Mouse (Mus musculus) layer of hippocampus, adult 2 months (tissue): ENCODE data around the gene Rgs17. TPM values are rescaled to one million over a fixed set of nuclear protein-coding genes. Genes with fewer than 3 reads are reported as not detected.

ENCODE experiments used
- DNase-seq, 2 experiments: peaks; one replicate each; pipeline ENCODE4 v3.0.0; 2022; ENCODE audit warnings: low spot score in 2 of 2
- H3K27ac ChIP-seq: fragments of 200-600 bp; 2 replicates; pipeline ENCODE4 v1.8.1; 2022
- H3K4me3 ChIP-seq: fragments of 200-600 bp; 2 replicates; pipeline ENCODE4 v1.8.1; 2022; ENCODE audit warnings: mild to moderate bottlenecking
- CTCF ChIP-seq: fragments of 200-600 bp; conservative IDR thresholded peaks from 2 replicates; pipeline ENCODE4 v1.8.1; 2022; ENCODE audit warnings: antibody characterized with exemption, mild to moderate bottlenecking, moderate library complexity
- total RNA-seq, 2 experiments: library from RNA; stranded (reverse); gene quantifications; 2 replicates each; pipeline ENCODE4 v1.2.3; 2021

Gene Rgs17
- total RNA-seq, 2 experiments from 2014 or later = 30.0 to 34.8 TPM

DNA sequence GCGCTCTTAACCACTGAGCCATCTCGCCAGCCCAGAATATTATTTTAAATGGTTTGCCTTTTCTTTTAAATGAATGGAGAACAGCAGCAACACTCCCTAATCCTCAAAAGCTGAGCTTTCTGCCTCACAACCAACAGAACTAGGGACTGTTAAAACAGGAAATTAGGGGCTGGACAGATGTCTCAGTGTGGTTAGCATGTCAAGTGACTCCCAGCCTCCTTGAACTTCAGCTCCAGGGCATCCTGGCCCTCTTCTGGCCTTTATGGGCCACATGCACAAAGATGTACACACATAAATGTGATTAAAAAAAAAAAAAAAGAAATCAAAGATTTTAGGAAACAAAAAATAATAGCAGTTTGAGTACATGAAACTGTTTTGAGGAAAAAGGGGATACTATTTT, 106.2 kb downstream of the Rgs17 start:
- Histone ChIP-seq H3K27ac (no peak overlapping the region), H3K4me3 (no peak overlapping the region)
- TF ChIP-seq CTCF = no peak
- DNase-seq = no peak

DNA sequence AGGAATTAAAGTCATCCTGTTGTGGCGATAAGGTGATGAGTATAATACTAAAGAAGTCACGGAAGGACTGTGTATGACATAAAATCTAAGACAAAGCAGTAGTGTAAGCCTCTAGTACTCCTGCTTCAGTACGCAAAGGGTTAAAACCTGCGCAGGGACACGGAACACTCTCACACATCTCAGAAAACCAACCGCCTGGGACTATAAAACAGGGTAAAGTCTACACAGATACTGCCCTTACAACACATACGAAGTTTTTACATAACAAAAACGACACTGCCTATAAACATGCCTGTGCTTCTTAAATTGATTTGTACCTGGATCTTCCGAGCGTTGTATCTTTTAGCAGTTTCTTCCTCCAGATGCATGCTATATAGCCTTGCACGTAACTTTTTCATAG, 108.5 kb downstream of the Rgs17 start:
- no peak overlapping the region for H3K27ac ChIP-seq
- DNase-seq = no peak
- TF ChIP-seq CTCF = no peak

DNA sequence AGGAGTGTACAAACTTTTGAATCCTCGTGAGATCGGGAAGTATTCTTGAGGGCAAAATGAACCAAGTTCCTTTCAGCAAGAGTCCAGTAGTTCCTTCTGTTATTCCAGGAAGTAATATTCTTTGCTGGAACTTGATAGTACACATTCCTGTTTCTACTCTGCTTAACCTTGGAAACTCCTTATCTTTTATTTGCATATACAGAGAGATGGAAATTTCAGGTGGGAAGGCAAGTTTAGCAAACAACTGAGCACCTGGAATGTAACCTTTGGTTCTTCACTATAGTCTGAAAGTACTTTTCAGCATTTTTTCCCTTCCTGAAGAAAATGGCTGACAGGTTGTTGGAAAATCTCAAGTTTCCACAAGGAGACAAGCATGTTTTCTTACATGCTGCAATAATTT, 114.5 kb downstream of the Rgs17 start:
- no peak for DNase-seq
- no peak overlapping the region for H3K4me3 ChIP-seq
- no peak overlapping the region for H3K27ac ChIP-seq
- no peak for TF ChIP-seq CTCF

More for the DNA sequence above, 108.5 kb downstream of the Rgs17 start:
- no peak overlapping the region for H3K4me3 ChIP-seq

DNA sequence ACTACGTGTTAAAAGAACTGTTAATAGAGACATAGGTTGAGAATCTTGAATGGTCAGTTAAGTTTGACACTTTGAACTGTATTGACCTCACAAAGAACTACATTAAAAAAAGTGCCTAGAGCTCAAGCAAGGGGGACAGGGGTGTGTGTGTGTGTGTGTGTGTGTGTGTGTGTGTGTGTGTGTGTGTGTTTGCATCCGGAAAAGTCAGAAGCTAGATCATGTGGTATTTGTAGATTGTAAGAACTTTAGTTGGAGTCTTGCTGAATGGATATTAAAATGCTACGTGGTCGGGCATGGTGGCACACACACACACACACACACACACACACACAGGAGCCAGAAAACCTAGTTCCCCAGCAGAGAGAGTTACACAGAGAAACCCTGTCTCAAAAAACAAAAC, 115.2 kb downstream of the Rgs17 start:
- Histone ChIP-seq H3K27ac (no peak overlapping the region), H3K4me3 (no peak overlapping the region)
- DNase-seq = no peak
- TF ChIP-seq CTCF = no peak

DNA sequence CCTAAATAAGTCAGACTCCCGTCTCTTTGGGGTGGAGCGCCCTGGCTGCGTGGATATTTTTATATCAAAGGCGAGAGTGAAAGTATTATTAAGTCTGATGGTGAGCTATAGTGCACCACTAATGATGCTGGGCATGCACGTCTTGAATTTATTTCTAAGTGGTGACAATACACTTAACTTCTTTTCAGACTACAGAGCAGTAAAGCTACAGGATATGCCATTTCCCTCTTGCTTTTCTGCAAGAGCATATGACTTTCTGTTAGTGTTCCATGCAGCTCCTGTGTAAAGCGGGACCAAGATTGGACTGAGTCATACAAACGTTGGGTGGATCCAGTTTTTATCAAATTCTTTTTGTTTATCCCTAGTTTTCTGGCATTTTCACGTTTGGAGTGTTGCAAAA, 115.8 kb downstream of the Rgs17 start:
- Histone ChIP-seq H3K27ac (peak overlapping the region; percentile 82), H3K4me3 (peak overlapping the region; percentile 87)
- no peak for DNase-seq
- TF ChIP-seq CTCF = no peak

DNA sequence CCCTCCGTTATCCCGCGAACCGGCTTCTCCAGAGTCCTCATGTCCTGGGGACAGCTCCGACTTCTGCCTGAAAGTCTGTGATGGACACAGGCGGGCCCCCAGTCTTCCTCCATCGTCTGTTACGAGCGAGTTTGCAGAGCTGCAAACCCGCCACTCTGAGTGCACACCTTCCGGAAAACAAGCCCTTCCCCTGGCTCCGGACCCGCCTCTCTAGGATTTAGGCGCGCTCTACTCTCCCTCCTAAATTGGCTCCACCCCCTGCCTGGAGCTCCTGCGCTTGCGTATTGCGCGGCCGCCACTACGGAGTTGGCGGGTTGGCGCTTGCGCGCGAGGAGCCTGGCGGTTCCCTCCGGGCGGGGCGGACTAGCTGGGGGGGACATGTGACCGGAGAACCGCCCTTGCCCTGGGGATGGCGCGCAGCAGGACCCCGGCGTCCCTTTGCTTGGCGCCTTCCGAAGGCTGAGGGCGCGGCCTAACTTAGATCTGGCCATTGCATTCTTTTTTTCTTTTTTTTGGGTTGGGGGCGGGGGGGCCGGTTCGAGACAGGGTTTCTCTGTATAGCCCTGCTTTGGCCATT, 116.4 kb downstream of the Rgs17 start:
- DNase-seq = peak; percentile 96
- H3K27ac ChIP-seq = peak overlapping the region; percentile 82
- peak overlapping the region; percentile 87 for H3K4me3 ChIP-seq
- no peak for TF ChIP-seq CTCF

DNA sequence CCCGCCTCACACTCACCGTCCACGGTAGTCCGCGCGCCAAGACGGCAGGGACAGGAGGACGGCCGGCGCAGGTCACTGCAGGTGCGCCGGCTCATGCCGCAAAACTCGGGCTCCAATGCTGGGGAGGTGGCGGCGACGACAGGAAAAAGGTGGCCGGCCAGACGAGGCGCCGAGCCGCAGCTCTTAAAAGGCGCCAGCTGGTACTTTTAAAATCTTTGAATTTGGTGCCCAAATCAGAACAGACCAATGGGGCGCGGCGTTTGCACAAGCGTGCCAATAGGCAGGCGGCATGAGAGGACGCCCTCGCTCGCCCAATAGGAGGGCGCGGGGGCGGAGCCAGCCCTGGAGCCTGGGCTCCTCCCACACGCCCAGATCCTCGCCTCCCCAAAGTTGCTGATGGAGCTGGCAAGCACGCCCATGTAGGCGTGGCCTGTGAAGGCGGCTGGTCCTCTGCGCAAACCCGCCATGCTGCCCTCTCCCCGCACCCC, 116.9 kb downstream of the Rgs17 start, which contains the start of gene Fbxo5:
Gene Fbxo5, minus strand, starts transcription at position 358 of the 488 bp plus-strand sequence.
- peak; percentile 97 to 99 for DNase-seq
- Histone ChIP-seq H3K4me3 (peak within 1 kb of the TSS; percentile 87), H3K27ac (peak within 1 kb of the TSS; percentile 82)
- TF ChIP-seq CTCF = 0 out of 2 replicates have a peak, but pooled peaks have one; percentile 24

DNA sequence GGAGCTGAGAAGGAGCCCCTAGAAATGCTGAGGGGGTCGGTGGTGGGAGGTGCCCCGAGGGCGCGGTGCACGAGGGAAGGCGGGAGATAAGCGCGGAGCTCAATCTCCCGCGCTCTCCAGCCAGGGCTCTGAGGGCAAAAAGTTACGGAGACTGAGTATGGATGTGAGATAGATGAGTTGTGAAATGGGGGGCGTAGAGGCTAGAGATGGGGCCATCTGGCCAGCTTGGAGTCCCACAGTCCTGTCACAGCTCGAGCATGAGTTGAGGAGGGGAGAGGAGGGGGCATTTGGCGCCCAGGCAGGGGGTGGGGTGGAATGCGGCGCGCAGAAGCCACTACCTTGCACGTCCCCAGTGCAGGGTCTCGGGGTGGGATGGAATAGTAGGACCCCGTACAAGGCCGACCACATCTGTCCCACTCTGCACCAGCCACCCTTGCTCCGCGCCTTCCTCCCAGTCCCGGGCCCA, 117.5 kb downstream of the Rgs17 start:
- no peak for DNase-seq
- no peak for TF ChIP-seq CTCF
- Histone ChIP-seq H3K4me3 (peak overlapping the region; percentile 87), H3K27ac (no peak overlapping the region)

DNA sequence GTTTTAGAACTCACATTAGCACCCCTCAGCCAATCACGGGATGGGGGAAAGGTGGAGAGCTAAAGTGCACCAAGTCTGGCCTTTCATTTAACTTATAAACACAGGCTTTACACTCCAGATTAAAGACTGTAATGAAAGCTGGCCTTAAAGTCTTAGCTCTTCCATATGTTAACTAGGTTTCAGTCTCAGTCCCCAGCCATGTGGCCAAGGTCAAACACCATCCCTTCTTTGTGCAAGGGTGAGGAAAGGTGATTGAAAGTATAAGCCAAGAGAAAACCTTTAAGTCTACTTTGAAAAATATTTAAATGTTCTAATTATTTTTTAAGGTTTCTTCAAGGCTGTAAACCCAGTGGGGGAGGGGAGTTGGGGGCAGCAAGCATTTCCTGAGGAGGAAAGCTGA, 118.5 kb downstream of the Rgs17 start:
- no peak for TF ChIP-seq CTCF
- no peak for DNase-seq
- no peak overlapping the region for H3K27ac ChIP-seq
- H3K4me3 ChIP-seq = no peak overlapping the region

DNA sequence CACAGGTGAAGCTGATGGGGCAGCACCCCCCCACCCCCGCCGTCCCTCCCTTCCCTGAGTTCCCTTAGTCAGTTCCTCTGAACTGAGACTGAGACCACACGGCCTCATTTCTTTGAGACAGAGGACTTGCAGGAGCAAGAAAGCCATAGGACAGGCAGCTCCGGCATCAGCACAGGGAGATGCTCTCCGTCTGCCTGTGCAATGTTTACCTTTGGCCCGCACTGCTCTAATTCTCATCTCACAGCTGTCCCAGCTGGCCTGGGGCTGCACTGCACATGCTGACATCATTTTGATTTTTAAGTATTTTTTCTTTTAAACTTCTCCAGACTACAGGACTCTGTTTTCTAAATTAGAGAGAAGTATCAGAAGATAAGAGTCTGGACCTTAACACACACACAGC, 119.3 kb downstream of the Rgs17 start:
- Histone ChIP-seq H3K4me3 (no peak overlapping the region), H3K27ac (no peak overlapping the region)
- no peak for DNase-seq
- no peak for TF ChIP-seq CTCF

DNA sequence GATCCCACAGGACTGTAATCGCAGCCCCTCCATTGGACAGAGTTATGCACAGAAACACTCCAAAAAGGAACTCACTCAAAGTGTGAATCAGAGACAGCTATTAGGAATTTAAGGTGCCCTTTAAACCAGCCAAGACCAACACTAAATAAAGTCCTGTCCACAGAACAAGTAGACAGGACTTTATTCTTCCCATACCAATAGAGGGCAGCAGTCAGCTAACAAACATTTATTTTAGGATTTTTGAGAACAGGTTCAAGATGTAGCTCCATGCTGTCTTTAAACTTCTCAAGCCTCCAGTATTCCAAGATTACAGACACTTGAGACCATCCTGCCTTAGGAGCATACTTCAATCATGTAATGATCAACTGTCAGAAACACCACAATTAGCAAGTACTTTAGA, 121.7 kb downstream of the Rgs17 start:
- H3K4me3 ChIP-seq = no peak overlapping the region
- TF ChIP-seq CTCF = peak; percentile 86
- no peak for DNase-seq
- no peak overlapping the region for H3K27ac ChIP-seq

DNA sequence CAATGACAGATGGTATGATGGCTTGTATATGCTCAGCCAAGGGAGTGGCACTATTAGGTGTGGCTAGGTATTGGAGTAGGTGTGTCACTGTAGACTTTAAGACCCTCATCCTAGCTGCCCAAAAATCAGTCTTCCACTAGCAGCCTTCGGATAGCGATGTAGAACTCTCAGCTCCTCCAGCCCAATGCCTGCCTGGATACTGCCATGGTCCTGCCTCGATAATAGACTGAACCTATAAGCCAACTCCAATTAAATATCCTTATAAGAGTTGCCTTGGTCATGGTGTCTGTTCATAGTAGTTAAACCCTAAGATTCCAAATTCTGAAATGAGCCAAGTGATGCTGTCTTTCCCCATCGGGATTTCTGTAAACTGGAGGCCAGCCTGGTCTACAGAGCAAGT, 124.1 kb downstream of the Rgs17 start:
- no peak for DNase-seq
- no peak overlapping the region for H3K27ac ChIP-seq
- TF ChIP-seq CTCF = no peak

DNA sequence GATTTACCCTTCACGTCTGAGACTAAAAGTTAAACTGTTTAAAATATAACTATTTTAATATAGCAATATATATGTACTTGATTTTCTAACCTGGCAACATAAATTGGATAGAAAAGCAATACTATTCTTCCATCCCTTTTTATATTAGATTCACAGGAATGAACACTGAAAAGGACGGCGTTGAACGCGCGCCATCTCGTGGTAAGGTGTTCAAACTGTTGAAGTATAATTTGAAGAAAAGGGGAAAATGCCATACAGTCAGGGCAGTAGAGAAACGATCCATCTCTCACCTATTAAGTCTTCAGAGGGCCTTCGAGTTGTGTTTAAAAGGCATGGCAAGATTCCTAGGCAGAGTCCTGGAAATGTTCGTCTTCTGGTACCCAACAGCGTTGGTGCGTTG, 131.5 kb downstream of the Rgs17 start:
- H3K27ac ChIP-seq = no peak overlapping the region
- no peak overlapping the region for H3K4me3 ChIP-seq
- TF ChIP-seq CTCF = peak; percentile 86
- peak; percentile 20 to 66 for DNase-seq

More for the DNA sequence above, 124.1 kb downstream of the Rgs17 start:
- no peak overlapping the region for H3K4me3 ChIP-seq

DNA sequence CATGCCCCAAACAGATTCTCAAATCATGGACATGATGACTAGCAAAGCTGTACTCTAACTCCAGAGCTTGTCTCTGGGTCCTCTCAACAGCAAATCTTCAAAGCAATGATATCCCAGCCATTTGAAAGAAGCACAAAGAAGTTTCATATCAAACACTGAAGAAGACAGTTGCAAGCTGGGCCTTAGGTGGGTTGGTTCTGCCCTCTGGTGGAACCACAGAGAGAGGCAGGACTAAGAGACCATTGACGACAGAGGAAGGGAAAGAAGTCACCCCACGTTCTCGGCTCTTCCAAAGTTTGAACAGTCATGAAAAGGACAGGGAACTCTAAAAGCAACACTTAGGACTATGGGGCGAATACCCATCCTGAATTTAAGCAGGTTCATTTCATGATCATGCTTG, 135.3 kb downstream of the Rgs17 start:
- peak; percentile 86 for TF ChIP-seq CTCF

More for the DNA sequence above, 135.3 kb downstream of the Rgs17 start:
- DNase-seq = peak; percentile 29 to 43
- no peak overlapping the region for H3K4me3 ChIP-seq
- no peak overlapping the region for H3K27ac ChIP-seq

Other genes with a start within 250 kb of the Rgs17 start
- 1 to 10 TPM in 1 of 2 experiments, under 1 TPM in 1; 0.83 to 1.1 TPM for gene Fbxo5, start 116.8 kb downstream of the Rgs17 start, total RNA-seq
- gene Mtrf1l, start 98.5 kb downstream of the Rgs17 start, total RNA-seq = 10 to 100 TPM; 10.6 to 12.0 TPM